Mouse (Mus musculus) myocyte (in vitro differentiated cells): ENCODE measurements around the gene Exosc1. TPM values are rescaled to one million over a fixed set of nuclear protein-coding genes. Genes with fewer than 3 reads are reported as not detected.

Experiments used
- H3K27me3 ChIP-seq: one replicate; pipeline ENCODE4 v1.6.1; 2011; ENCODE audit not compliant: control insufficient read depth, insufficient read depth, insufficient read length
- H3K36me3 ChIP-seq: one replicate; pipeline ENCODE4 v1.6.1; 2011; ENCODE audit not compliant: control insufficient read depth, insufficient read depth
- H3K4me2 ChIP-seq: one replicate; pipeline ENCODE4 v1.6.1; 2011; ENCODE audit warnings: low read depth, control low read depth
- H3K4me3 ChIP-seq: one replicate; pipeline ENCODE4 v1.5.1; 2011; ENCODE audit warnings: mild to moderate bottlenecking, control low read depth, moderate library complexity
- H3K79me2 ChIP-seq: one replicate; pipeline ENCODE4 v1.6.1; 2011; ENCODE audit not compliant: control insufficient read depth, insufficient read depth
- H3ac ChIP-seq: one replicate; pipeline ENCODE4 v1.6.1; 2011; ENCODE audit not compliant: control insufficient read depth, insufficient read length
- CEBPB ChIP-seq: IDR thresholded peaks from 2 replicates; pipeline ENCODE4 v1.6.1; 2011; ENCODE audit warnings: mild to moderate bottlenecking, moderate library complexity; ENCODE audit not compliant: poor library complexity, insufficient read depth, severe bottlenecking
- E2F4 ChIP-seq: IDR thresholded peaks from one replicate; pipeline ENCODE4 v1.6.1; 2011; ENCODE audit warnings: mild to moderate bottlenecking, control low read depth, moderate library complexity; ENCODE audit not compliant: insufficient read depth
- MAX ChIP-seq: IDR thresholded peaks from one replicate; pipeline ENCODE4 v1.6.1; 2011; ENCODE audit warnings: low read depth, mild to moderate bottlenecking, control low read depth
- MYOD1 ChIP-seq, 3 experiments: IDR thresholded peaks; one replicate each; pipeline ENCODE4 v1.6.1; 2011; ENCODE audit warnings: control low read depth in 2 of 3, low read depth in 2 of 3, mild to moderate bottlenecking in 2 of 3, moderate library complexity in 1 of 3; ENCODE audit not compliant: insufficient read length in 2 of 3, control insufficient read depth in 1 of 3
- MYOG ChIP-seq, 3 experiments: IDR thresholded peaks; one replicate each; pipeline ENCODE4 v1.6.1; 2011; ENCODE audit warnings: control low read depth in 2 of 3, low read depth in 2 of 3, mild to moderate bottlenecking in 2 of 3; ENCODE audit not compliant: insufficient read length in 2 of 3, control insufficient read depth in 1 of 3, insufficient read depth in 1 of 3
- POLR2A ChIP-seq: IDR thresholded peaks from one replicate; pipeline ENCODE4 v1.6.1; 2011; ENCODE audit warnings: low read depth, mild to moderate bottlenecking, control low read depth, moderate library complexity; ENCODE audit not compliant: insufficient read length
- POLR2AphosphoS2 ChIP-seq: IDR thresholded peaks from one replicate; pipeline ENCODE4 v1.6.1; 2011; ENCODE audit warnings: low read depth, control low read depth; ENCODE audit not compliant: insufficient read length
- REST ChIP-seq: IDR thresholded peaks from one replicate; pipeline ENCODE4 v1.6.1; 2011; ENCODE audit warnings: mild to moderate bottlenecking, control low read depth, moderate library complexity; ENCODE audit not compliant: insufficient read depth, insufficient read length
- SRF ChIP-seq: IDR thresholded peaks from one replicate; pipeline ENCODE4 v1.6.1; 2011; ENCODE audit warnings: low read depth; ENCODE audit not compliant: control insufficient read depth, insufficient read length
- TCF12 ChIP-seq: IDR thresholded peaks from one replicate; pipeline ENCODE4 v1.6.1; 2011; ENCODE audit warnings: mild to moderate bottlenecking, control low read depth; ENCODE audit not compliant: poor library complexity, insufficient read depth, severe bottlenecking
- TCF3 ChIP-seq: IDR thresholded peaks from one replicate; pipeline ENCODE4 v1.6.1; 2011; ENCODE audit warnings: low read depth, control low read depth; ENCODE audit not compliant: insufficient read length
- USF1 ChIP-seq: IDR thresholded peaks from one replicate; pipeline ENCODE4 v1.6.1; 2011; ENCODE audit warnings: low read depth, mild to moderate bottlenecking, control low read depth, moderate library complexity
- polyA plus RNA-seq: library from polyadenylated mRNA; unstranded; fragments of >200 nt; fragmentation: generic; extraction: Trizol; gene quantifications from one replicate; pipeline ENCODE4 v1.2.1, GENCODE M21; 2012; ENCODE audit warnings: missing spikeins

Exosc1 gene
- polyA plus RNA-seq, 1 experiment: 49.4 TPM

DNA sequence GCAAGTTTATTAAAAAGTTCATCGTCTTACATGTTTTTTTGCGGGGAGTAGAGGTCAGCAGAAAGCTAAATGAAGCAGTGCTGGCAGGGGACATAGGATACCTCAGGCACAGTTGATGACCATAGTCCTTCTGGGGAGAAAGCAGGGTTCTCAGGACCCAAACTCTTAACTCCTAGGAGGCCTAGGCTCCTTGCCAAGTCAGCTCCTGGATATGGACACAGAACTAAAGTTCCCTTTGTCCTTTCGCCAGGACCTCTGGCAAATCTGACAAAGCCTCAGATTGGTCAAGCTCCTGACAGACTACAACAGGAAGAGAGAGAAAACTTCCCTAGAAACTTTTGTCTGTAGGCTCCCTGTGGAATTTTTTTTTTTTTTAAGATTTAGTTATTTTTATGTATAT lies 24.5 kb downstream of the Exosc1 start:
- no peak overlapping the region for H3ac ChIP-seq
- TF ChIP-seq POLR2A: no peak
- no peak for TF ChIP-seq USF1
- no peak for TF ChIP-seq REST
- TF ChIP-seq MYOD1 (IDR thresholded peaks at IDR 0.05; ENCODE audit: control insufficient read depth in 1 of 3, insufficient read length in 2 of 3, low read depth in 2 of 3): no peak
- TF ChIP-seq SRF: no peak
- TF ChIP-seq E2F4: no peak
- no peak for TF ChIP-seq TCF12
- no peak for TF ChIP-seq CEBPB
- TF ChIP-seq POLR2AphosphoS2: no peak
- no peak for TF ChIP-seq MYOG (IDR thresholded peaks at IDR 0.05; ENCODE audit: control insufficient read depth in 1 of 3, insufficient read depth in 1 of 3, insufficient read length in 2 of 3, low read depth in 2 of 3)
- no peak for TF ChIP-seq TCF3
- no peak for TF ChIP-seq MAX

DNA sequence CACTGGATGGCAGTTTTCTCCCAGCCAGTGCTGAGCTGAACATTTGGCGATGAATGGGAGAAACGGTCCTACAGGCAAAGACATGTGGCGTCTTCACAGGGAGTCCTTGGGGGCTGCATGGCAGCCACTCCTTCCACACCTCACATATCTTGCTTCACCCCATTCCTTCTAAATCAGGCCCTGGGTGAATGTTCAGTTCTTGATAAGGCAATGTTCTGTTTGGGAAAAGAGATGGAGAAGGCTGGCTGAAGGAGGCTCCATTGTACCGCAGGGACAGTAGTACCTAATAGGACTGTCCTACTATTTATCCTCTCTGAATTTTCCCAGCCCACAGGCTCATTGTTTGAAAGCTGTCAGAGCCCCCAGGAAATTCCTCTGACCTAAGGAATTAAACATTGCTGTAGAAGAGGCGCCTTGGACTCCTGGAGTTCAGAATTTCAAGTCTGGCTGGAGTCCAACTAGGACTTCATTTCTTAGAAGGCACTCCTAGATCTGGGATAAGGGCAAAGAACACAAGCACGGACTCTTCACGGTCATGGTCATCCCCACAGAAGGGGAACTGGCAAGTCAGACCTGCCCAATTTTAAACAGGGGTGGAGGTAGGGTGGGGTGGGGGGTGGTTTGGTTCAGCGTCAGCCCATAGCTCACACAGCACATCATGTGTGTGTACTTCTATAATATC lies 26.0 kb downstream of the Exosc1 start:
- TF ChIP-seq SRF: no peak
- TF ChIP-seq MYOG (IDR thresholded peaks at IDR 0.05; ENCODE audit: control insufficient read depth in 1 of 3, insufficient read depth in 1 of 3, insufficient read length in 2 of 3, low read depth in 2 of 3): no peak
- no peak for TF ChIP-seq POLR2AphosphoS2
- no peak for TF ChIP-seq TCF3
- no peak for TF ChIP-seq CEBPB
- no peak for TF ChIP-seq USF1
- TF ChIP-seq POLR2A: no peak
- no peak for TF ChIP-seq E2F4
- TF ChIP-seq REST: no peak
- TF ChIP-seq TCF12: no peak
- TF ChIP-seq MAX: no peak
- no peak for TF ChIP-seq MYOD1 (IDR thresholded peaks at IDR 0.05; ENCODE audit: control insufficient read depth in 1 of 3, insufficient read length in 2 of 3, low read depth in 2 of 3)

More for the DNA sequence above, 24.5 kb downstream of the Exosc1 start:
- H3K79me2 ChIP-seq: peaks cover 19% of the 10 kb centered on the region
- H3K4me2 ChIP-seq: no peak overlapping the region
- H3K4me3 ChIP-seq: no peak overlapping the region
- no peaks in the 10 kb centered on the region for H3K36me3 ChIP-seq
- H3K27me3 ChIP-seq: no peaks in the 10 kb centered on the region

DNA sequence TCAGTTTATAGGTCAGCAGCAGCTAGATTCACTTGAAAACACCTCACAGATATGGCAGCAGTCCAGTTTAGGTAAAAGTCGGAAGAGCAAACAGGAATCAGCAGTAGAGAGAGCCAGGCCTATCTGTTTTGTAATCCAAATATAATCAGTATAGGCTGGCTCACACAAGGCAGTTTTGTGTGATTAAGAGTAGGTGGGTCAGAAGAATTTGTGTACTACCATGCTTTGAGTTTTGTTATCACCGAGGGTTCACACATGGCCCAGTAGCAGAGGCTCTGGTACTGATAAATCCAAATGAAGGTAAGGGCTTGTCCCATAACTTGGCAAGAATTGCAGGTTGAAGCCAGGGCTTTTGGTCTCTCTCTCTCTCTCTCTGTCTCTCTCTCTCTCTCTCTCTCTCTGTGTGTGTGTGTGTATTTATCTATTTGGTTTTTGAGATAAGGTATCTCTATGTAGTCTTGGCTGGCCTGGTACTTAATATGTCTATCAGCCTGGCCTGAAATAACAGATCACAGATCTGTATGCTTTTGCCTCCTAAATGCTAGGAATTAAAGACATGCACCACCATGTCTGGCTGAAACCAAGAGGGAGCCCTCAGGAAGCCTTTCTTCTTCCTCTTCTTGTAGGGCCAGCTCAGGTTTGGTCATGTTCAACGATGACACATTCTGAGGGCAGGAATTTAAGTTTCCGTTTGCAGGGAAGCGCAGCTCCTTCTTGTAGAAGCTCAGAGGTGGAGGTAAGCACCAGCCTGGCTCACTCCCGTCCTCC lies 26.7 kb downstream of the Exosc1 start:
- no peak for TF ChIP-seq REST
- no peak for TF ChIP-seq TCF12
- no peak for TF ChIP-seq TCF3
- TF ChIP-seq MYOD1 (IDR thresholded peaks at IDR 0.05; ENCODE audit: control insufficient read depth in 1 of 3, insufficient read length in 2 of 3, low read depth in 2 of 3): no peak
- TF ChIP-seq SRF: no peak
- TF ChIP-seq MAX: no peak
- TF ChIP-seq E2F4: no peak
- no peak for TF ChIP-seq CEBPB
- Histone ChIP-seq H3K4me3 (no peak overlapping the region), H3K79me2 (no peaks in the 10 kb centered on the region), H3K27me3 (no peaks in the 10 kb centered on the region), H3K4me2 (no peak overlapping the region), H3ac (no peak overlapping the region), H3K36me3 (no peaks in the 10 kb centered on the region)

More for the DNA sequence above, 26.0 kb downstream of the Exosc1 start:
- no peaks in the 10 kb centered on the region for H3K36me3 ChIP-seq
- H3K4me2 ChIP-seq: no peak overlapping the region
- H3ac ChIP-seq: no peak overlapping the region
- no peaks in the 10 kb centered on the region for H3K27me3 ChIP-seq
- H3K4me3 ChIP-seq: no peak overlapping the region
- peaks cover 3% of the 10 kb centered on the region for H3K79me2 ChIP-seq

DNA sequence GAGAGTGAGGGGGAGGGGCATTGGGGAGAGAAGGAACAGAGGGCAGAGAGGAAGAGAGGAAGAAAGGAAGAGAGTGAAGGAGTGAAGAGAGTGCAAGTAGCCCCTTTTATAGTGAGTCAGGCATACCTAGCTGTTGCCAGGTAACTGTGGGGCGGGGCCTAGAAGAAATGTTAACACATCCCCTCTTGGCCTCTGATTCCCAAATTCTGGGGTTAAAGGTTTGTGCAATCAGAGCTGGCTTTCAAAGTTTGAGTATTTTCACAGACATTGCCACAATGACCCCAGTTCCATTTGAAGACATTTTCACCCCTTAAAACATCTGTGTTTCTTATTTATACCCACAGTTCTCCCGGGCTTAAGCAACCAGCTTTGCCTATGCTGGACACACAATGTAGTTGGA lies 28.0 kb downstream of the Exosc1 start:
- Histone ChIP-seq H3K36me3 (no peaks in the 10 kb centered on the region), H3K27me3 (no peaks in the 10 kb centered on the region), H3ac (no peak overlapping the region), H3K4me2 (no peak overlapping the region), H3K79me2 (no peaks in the 10 kb centered on the region), H3K4me3 (no peak overlapping the region)
- TF ChIP-seq USF1 (no peak), E2F4 (no peak), POLR2A (no peak), CEBPB (no peak), SRF (no peak), POLR2AphosphoS2 (no peak), TCF12 (no peak), MYOG (IDR thresholded peaks at IDR 0.05; ENCODE audit: control insufficient read depth in 1 of 3, insufficient read depth in 1 of 3, insufficient read length in 2 of 3, low read depth in 2 of 3) (no peak), MYOD1 (IDR thresholded peaks at IDR 0.05; ENCODE audit: control insufficient read depth in 1 of 3, insufficient read length in 2 of 3, low read depth in 2 of 3) (no peak), TCF3 (no peak), REST (no peak), MAX (no peak)
